Mouse (Mus musculus) CH12.LX (cell line): Measurements from ENCODE around the gene Ppp2r3a.

ENCODE experiments used
- IRF4 ChIP-seq: IDR thresholded peaks from 2 replicates; pipeline ENCODE4 v1.6.1; 2014; ENCODE audit warnings: low read depth, mild to moderate bottlenecking, inconsistent platforms, low read length, improper control_type of control experiment
- NRF1 ChIP-seq: IDR thresholded peaks from 2 replicates; pipeline ENCODE4 v1.6.1; 2014; ENCODE audit warnings: low read depth, mild to moderate bottlenecking, inconsistent platforms, low read length, improper control_type of control experiment, moderate library complexity
- USF1 ChIP-seq: IDR thresholded peaks from 2 replicates; pipeline ENCODE4 v1.6.1; 2014; ENCODE audit warnings: low read depth, mild to moderate bottlenecking, inconsistent platforms, low read length, improper control_type of control experiment

- TF ChIP-seq NRF1, result no peak
- TF ChIP-seq USF1, result no peak
- no peak for TF ChIP-seq IRF4
Measured at GRCm38 (mm10) chr9:101073987-101074331, 177.6 kb downstream of the Ppp2r3a start, which contains the start of gene Msl2.
